Mouse (Mus musculus) liver, embryonic 14.5 days (tissue): ENCODE measurements around the gene Dnm1l.
A peak's percentile ranks its signal among the peaks of the same experiment; 100 is the strongest.

Source experiments
- CTCF ChIP-seq: IDR thresholded peaks from 2 replicates; pipeline ENCODE4 v1.5.1; 2016; ENCODE audit warnings: antibody characterized with exemption, low read depth, control low read depth
- EP300 ChIP-seq: IDR thresholded peaks from 2 replicates; pipeline ENCODE4 v1.6.1; 2016; ENCODE audit warnings: antibody characterized with exemption, low read depth

DNA sequence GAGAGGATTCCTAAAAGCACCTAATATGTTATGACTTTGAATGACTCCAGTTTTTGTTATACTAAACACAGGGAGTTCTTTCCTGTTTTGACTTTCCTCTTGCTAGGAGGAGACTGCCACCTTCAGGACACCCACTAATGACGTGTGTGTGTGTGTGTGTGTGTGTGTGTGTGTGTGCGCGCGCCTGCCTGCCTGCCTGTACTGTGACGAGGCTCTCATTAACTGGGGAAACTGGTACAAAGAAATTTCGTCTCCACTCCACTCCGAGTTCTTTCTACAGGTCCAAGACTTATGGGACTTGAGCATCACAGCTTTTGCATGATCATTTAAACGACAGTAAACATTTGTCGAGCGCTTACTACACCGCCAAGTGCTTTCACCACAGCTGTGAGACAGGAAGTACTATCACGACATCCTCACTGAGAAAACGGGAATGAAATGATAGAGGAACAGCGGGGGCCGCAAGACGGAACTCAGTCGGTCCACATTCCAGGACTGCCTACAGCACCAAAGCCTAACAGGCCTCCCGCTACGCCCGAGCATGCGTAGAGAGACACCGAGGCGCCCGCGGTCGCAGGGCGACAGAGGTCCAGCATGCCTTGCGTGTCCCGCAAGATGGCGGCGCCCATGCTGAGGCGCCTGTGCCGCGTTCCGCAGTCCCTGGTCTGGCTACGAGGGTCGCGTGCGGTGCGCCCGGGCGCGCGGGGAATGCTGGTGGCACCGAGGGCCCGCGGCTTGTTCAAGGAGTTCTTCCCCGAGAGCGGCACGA, 56.2 kb downstream of the Dnm1l start, which contains the start of gene Yars2:
- peak; percentile 84 for TF ChIP-seq CTCF
- no peak for TF ChIP-seq EP300
